Mouse (Mus musculus) CH12.LX (cell line): ENCODE measurements around the gene Hnrnph2.

Experiments used
- CTCF ChIP-seq, 2 experiments: IDR thresholded peaks in 1 of 2; conservative IDR thresholded peaks in 1 of 2; 2 replicates each; pipeline ENCODE4 v1.5.1; 2011 to 2012; ENCODE audit warnings: low read depth in 2 of 2, low read length in 2 of 2, improper control_type of control experiment in 1 of 2, inconsistent platforms in 1 of 2, mild to moderate bottlenecking in 1 of 2, moderate library complexity in 1 of 2
- NRF1 ChIP-seq: IDR thresholded peaks from 2 replicates; pipeline ENCODE4 v1.6.1; 2014; ENCODE audit warnings: low read depth, mild to moderate bottlenecking, inconsistent platforms, low read length, improper control_type of control experiment, moderate library complexity
- POLR2A ChIP-seq: IDR thresholded peaks from 2 replicates; pipeline ENCODE4 v1.6.1; 2011; ENCODE audit warnings: low read depth, mild to moderate bottlenecking, improper control_type of control experiment, low read length

GRCm38 (mm10) chrX:134585103-134586002 is 15.6 kb upstream of the Hnrnph2 start, which contains the start of gene Rpl36a:
- TF ChIP-seq NRF1: no peak; the same call in 1 of the 2 replicates
- TF ChIP-seq POLR2A: peak; percentile 99
- TF ChIP-seq CTCF (conservative IDR thresholded peaks at IDR 0.05 in 1 of 2, IDR thresholded peaks at IDR 0.05 in 1 of 2; ENCODE audit: low read depth in 2 of 2, low read length in 2 of 2): peak; percentile 25 to 68; a peak in 3 of 4 replicates
